Mouse (Mus musculus): Measurements from ENCODE around the gene Tcf7. TPM values are rescaled to one million over a fixed set of nuclear protein-coding genes. Genes with fewer than 3 reads are reported as not detected.

Tcf7 gene
- polyA plus RNA-seq, 1 experiment from 2014 or later: 3.8 TPM

Other genes starting within 250 kb of the Tcf7 start
- gene Ppp2ca, start 184.3 kb downstream of the Tcf7 start, polyA plus RNA-seq (2016; fragmentation: Nextera tagmentation; extraction: Ambion mirVana): 59.1 and 60.2 TPM in 2 replicates
- not detected in 2 replicates for gene Olfr1373, start 137.5 kb downstream of the Tcf7 start, polyA plus RNA-seq (2016; fragmentation: Nextera tagmentation; extraction: Ambion mirVana)
- not detected in 2 replicates for gene Olfr1371, start 69.0 kb downstream of the Tcf7 start, polyA plus RNA-seq (2016; fragmentation: Nextera tagmentation; extraction: Ambion mirVana)
- gene Skp1a, start 51.0 kb downstream of the Tcf7 start, polyA plus RNA-seq (2016; fragmentation: Nextera tagmentation; extraction: Ambion mirVana): 384 and 391 TPM in 2 replicates
- 156 and 159 TPM in 2 replicates for gene Vdac1, start 77.8 kb upstream of the Tcf7 start, polyA plus RNA-seq (2016; fragmentation: Nextera tagmentation; extraction: Ambion mirVana)
- gene 9530068E07Rik, start 113.4 kb upstream of the Tcf7 start, polyA plus RNA-seq (2016; fragmentation: Nextera tagmentation; extraction: Ambion mirVana): 72.5 and 76.4 TPM in 2 replicates

Measured in liver, embryonic 12.5 days (tissue).